Mouse (Mus musculus) common myeloid progenitor, adult 5-6 weeks (primary cell): ENCODE data around the gene Gpr45. TPM values are rescaled to one million over a fixed set of nuclear protein-coding genes. Genes with fewer than 3 reads are reported as not detected.
A peak's percentile ranks its signal among the peaks of the same experiment; 100 is the strongest.
"Not testable (repeated sequence)": the region's sequence is repeated elsewhere in the genome, so short reads cannot be mapped to it uniquely, and the experiment has no call there.

Source experiments
- ATAC-seq: replicated peaks from 2 replicates; pipeline ENCODE4 v1.8.0; 2016; ENCODE audit warnings: low read depth, mild to moderate bottlenecking, moderate TSS enrichment, inconsistent platforms; ENCODE audit not compliant: poor library complexity, severe bottlenecking
- total RNA-seq: library from RNA; stranded (forward); fragments of 200-1000, 187-1606 nt; gene quantifications from 2 replicates; pipeline ENCODE4 v1.2.3, GENCODE M21; 2017

The Gpr45 gene
- total RNA-seq, result 2.1 and 2.7 TPM in 2 replicates

- ATAC-seq, result peak; percentile 89
Observed at GRCm38 (mm10) chr1:42952734-42953481, at the start of gene Gpr45. Gene Gpr45 (plus strand): TSS chr1:42952872.

- ATAC-seq, result no peak
Observed at GRCm38 (mm10) chr1:42905148-42905547, 47.5 kb upstream of the Gpr45 start.

DNA sequence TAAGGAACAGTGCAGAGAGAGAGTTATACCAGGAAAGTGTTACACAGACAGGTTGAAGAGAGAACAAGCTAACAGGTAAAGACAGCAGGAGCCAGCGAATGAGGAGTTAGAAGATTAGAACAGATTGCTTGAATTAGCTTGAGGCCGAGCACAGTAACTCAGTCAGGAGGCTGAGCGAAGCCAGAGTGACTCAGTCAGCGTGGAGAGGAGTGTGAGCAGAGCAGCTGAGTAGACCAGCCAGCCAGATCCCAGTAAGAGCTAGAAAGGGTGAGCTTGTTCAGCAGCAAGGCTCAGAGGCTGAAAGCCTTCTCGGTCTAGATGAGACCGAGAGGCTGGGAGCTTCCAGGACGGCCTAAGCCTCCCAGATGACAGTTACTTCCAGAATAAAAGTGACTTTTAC lies 46.0 kb upstream of the Gpr45 start:
- no peak for ATAC-seq

GRCm38 (mm10) chr1:42907153-42907552 lies 45.5 kb upstream of the Gpr45 start:
- no peak for ATAC-seq

- peak; percentile 82 for ATAC-seq
Observed at GRCm38 (mm10) chr1:42915062-42915461, 37.6 kb upstream of the Gpr45 start.

- ATAC-seq, result peak; percentile 79
Observed at GRCm38 (mm10) chr1:42916719-42917118, 36.0 kb upstream of the Gpr45 start.

- no peak for ATAC-seq
Observed at GRCm38 (mm10) chr1:42917908-42918307, 34.8 kb upstream of the Gpr45 start.

- ATAC-seq, result no peak
Observed at GRCm38 (mm10) chr1:42923924-42924323, 28.7 kb upstream of the Gpr45 start.

GRCm38 (mm10) chr1:42933613-42934012 lies 19.1 kb upstream of the Gpr45 start:
- no peak for ATAC-seq

GRCm38 (mm10) chr1:42948486-42948885 lies 4.2 kb upstream of the Gpr45 start:
- no peak for ATAC-seq

- no peak for ATAC-seq
Observed at GRCm38 (mm10) chr1:42953482-42953822, 780 bp downstream of the Gpr45 start.

DNA sequence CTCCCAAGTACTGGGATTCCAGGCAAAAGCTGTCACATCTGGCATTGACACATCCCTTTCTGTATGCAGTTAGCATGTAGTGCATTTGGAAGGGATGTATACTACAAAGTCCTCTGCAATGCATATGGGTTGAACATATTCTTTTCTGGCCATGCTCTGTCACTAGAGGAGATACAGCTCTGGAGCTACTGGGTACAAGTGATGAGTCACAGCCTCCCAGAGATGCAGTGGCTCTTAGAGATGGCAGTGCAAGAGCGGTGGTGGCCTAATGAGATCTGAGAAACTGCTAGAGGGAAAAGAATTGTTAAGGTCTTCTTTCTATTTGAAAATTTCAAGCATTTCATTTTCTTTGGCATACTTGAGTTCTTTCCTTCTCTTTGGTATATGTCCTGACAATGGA lies 4.2 kb downstream of the Gpr45 start:
- ATAC-seq, result no peak

DNA sequence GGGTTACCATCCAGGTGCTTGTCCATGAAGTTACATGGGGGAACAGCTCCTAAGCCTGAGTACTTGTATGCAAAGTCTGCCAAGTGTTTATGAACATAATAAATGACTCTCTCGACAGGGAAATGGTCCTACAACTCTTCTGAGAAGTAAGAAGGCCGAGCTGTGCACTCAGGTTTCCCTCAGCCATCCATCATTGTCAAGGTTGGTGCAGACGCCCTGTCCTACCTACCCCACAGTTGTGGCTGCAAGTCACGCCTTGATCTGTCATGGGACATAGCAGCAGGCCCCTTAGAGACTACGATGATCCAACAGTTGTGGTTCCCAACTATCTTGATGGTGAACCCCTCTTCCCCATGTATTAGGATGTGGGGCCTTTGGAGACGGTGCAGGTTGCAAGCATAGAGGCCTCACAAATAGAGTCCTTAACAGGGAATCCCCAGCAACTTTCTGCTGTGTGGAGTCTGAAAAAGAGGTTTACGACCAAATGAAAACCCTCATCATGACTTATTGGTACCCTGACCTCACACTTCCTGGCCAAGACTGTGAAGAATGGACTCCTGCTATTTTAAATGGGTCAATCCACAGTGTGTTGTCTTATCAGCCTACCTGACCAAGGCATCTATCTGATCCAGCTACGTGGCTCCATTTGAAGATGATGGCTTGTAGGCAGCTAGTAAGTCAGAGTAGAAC lies 30.6 kb downstream of the Gpr45 start:
- no peak for ATAC-seq

- peak; percentile 100 for ATAC-seq
Observed at GRCm38 (mm10) chr1:42984119-42984518, 31.4 kb downstream of the Gpr45 start.

GRCm38 (mm10) chr1:42988996-42989395 lies 36.3 kb downstream of the Gpr45 start:
- no peak for ATAC-seq

- no peak for ATAC-seq
Observed at GRCm38 (mm10) chr1:43006051-43006514, 53.4 kb downstream of the Gpr45 start.

- ATAC-seq, result no peak
Observed at GRCm38 (mm10) chr1:43006524-43006923, 53.9 kb downstream of the Gpr45 start.

GRCm38 (mm10) chr1:43010461-43010860 lies 57.8 kb downstream of the Gpr45 start:
- ATAC-seq, result no peak

DNA sequence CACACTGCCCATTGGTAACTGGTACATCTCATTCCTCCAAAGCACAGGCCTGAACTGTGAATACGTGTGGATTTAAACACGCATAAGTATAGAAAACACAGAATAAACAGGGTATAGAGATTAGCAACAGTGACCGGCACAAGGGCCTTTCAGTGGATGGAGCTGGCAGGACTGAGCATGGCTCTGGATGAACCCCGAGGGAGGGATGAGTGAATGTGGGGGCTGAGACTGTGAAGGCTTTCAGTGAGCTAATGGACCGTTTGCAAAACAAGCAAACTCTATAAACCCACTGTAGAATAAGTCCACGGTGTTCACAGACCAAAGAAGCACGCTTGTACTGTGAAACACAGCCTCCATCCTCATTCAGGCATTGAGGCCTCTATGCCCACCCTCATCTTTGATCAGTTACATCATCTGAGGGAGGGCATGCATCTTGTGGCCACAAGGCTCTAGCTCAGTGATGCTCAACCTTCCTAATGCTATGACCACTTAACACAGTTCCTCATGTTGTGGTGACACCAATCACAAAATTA lies 62.5 kb downstream of the Gpr45 start:
- ATAC-seq, result not testable (repeated sequence)

- ATAC-seq, result no peak
Observed at GRCm38 (mm10) chr1:43036014-43036413, 83.3 kb downstream of the Gpr45 start.

GRCm38 (mm10) chr1:43042271-43042670 lies 89.6 kb downstream of the Gpr45 start:
- no peak for ATAC-seq
